Mouse (Mus musculus): Measurements from ENCODE around the gene Fmn2.

DNA sequence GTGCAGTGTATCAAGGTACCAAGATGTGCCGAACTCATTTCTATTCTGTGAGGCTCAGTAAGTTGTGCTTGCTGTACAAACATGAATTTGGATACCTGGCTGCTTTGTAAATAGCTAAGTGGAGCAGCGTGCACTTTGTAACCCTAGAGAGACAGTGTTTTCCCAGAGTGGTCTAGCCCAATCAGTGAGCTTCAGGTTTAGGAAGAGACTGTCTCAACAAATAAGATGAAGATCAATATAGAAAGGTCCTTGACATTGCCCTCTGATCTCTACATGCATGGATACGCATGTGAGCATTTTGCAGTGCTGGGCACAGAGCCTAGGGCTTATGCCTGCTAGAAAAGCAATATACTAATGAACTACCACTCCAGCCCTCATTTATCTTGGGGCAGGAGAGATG, 67.0 kb downstream of the Fmn2 start:
- no peak for TF ChIP-seq POLR2A (IDR thresholded peaks at IDR 0.05; ENCODE audit: extremely low read depth, insufficient read depth, low read length)
- TF ChIP-seq CTCF (IDR thresholded peaks at IDR 0.05; ENCODE audit: low read depth, low read length), result no peak
